Mouse (Mus musculus) myocyte (in vitro differentiated cells): Measurements from ENCODE around the gene Zfp239.

Source experiments
- CEBPB ChIP-seq: IDR thresholded peaks from 2 replicates; pipeline ENCODE4 v1.6.1; 2011; ENCODE audit warnings: mild to moderate bottlenecking, moderate library complexity; ENCODE audit not compliant: poor library complexity, insufficient read depth, severe bottlenecking
- MYOD1 ChIP-seq, 3 experiments: IDR thresholded peaks; one replicate each; pipeline ENCODE4 v1.6.1; 2011; ENCODE audit warnings: control low read depth in 2 of 3, low read depth in 2 of 3, mild to moderate bottlenecking in 2 of 3, moderate library complexity in 1 of 3; ENCODE audit not compliant: insufficient read length in 2 of 3, control insufficient read depth in 1 of 3
- POLR2AphosphoS2 ChIP-seq: IDR thresholded peaks from one replicate; pipeline ENCODE4 v1.6.1; 2011; ENCODE audit warnings: low read depth, control low read depth; ENCODE audit not compliant: insufficient read length
- REST ChIP-seq: IDR thresholded peaks from one replicate; pipeline ENCODE4 v1.6.1; 2011; ENCODE audit warnings: mild to moderate bottlenecking, control low read depth, moderate library complexity; ENCODE audit not compliant: insufficient read depth, insufficient read length
- TCF12 ChIP-seq: IDR thresholded peaks from one replicate; pipeline ENCODE4 v1.6.1; 2011; ENCODE audit warnings: mild to moderate bottlenecking, control low read depth; ENCODE audit not compliant: poor library complexity, insufficient read depth, severe bottlenecking
- TCF3 ChIP-seq: IDR thresholded peaks from one replicate; pipeline ENCODE4 v1.6.1; 2011; ENCODE audit warnings: low read depth, control low read depth; ENCODE audit not compliant: insufficient read length

DNA sequence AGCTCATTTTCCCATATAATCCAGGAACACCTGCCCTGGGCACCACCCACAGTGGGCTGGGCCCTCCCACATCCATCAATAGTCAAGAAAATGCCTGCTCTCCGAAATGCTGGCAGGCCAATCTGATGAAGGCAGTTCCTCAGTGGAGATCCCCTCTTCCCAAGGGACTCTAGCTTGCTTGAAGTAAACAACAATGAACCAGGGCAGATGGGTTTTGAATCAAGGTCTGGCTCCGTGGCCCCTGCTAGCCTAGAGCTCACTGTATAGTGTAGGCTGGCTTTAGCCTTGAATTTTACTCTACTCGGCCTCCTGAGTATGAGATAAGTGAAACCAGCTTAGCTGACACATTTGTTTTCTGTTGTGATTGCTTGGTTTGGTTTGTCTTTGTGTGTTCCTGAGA, 30.5 kb downstream of the Zfp239 start:
- TF ChIP-seq CEBPB = no peak
- TF ChIP-seq POLR2AphosphoS2 = no peak
- no peak for TF ChIP-seq REST
- no peak for TF ChIP-seq MYOD1 (IDR thresholded peaks at IDR 0.05; ENCODE audit: control insufficient read depth in 1 of 3, insufficient read length in 2 of 3, low read depth in 2 of 3)
- TF ChIP-seq TCF12 = no peak
- no peak for TF ChIP-seq TCF3
